Mouse (Mus musculus) megakaryocyte progenitor cell, adult 5-6 weeks (primary cell): Measurements from ENCODE around the gene Chaf1a. TPM values are rescaled to one million over a fixed set of nuclear protein-coding genes. Genes with fewer than 3 reads are reported as not detected.

Experiments
- ATAC-seq: replicated peaks from 2 replicates; pipeline ENCODE4 v1.8.0; 2016; ENCODE audit warnings: mild to moderate bottlenecking, moderate TSS enrichment, inconsistent platforms; ENCODE audit not compliant: poor library complexity
- total RNA-seq, 2 experiments: library from RNA; stranded (forward) in 1 of 2; stranded (reverse) in 1 of 2; fragments of 157-497, 149-512 nt in 1 of 2; fragments of 200-1000 nt in 1 of 2; gene quantifications; 2 replicates each; pipeline versions ENCODE4 v1.2.3 to v1.2.4; 2015 to 2017

Gene Chaf1a
- 15.5 and 16.7 TPM in 2 replicates for total RNA-seq (2015)
- total RNA-seq (2017): 32.3 and 33.9 TPM in 2 replicates

DNA sequence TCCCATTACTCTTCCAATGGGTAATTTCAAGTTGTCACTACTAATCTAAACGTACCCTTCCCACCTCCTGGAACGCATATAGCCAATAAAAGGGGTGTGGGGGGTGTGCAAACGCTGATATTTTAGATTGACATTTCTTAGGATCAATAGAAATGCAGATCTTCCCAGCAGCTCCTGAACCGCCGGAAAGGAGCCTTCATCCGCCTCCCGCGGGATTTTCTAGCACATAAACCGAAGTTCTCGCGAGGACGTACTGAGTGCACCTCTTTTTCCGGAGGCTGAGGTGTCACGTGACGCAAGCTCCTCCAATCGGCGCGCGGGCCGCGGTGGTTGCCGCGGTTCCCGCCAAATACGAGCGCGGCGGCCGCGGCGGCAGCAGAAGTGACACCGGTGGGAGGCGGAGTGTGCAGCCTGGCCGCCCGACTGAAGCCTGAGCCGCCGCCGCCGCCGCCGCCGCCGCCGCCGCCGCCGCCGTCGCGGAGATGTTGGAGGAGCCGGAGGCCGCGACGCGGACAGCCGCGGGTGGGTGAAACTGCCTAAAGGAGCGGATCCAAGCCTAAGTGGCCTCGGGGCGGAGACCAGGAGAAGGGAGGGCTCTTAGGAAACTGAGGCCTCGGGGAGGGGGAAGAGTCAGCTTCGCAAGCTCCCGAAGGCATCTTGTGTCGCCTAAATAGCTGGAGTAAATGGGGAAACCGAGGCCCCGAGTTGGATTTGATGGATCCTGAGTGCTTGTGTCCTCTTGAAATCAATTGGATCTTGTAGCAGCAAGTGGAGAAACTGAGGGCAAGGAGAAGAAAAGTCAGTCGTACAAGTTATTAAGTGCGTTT is at the start of gene Chaf1a:
Gene Chaf1a, plus strand, starts transcription at position 410 of the 827 bp plus-strand sequence.
- peak; percentile 62 for ATAC-seq

- no peak for ATAC-seq
These were observed 44.2 kb upstream of the Chaf1a start for GRCm38 (mm10) chr17:55996007-55996406.

- ATAC-seq: no peak
These were observed 40.3 kb upstream of the Chaf1a start for GRCm38 (mm10) chr17:55999794-56000499.

GRCm38 (mm10) chr17:56003000-56003399 is 37.2 kb upstream of the Chaf1a start:
- peak; percentile 70 for ATAC-seq

DNA sequence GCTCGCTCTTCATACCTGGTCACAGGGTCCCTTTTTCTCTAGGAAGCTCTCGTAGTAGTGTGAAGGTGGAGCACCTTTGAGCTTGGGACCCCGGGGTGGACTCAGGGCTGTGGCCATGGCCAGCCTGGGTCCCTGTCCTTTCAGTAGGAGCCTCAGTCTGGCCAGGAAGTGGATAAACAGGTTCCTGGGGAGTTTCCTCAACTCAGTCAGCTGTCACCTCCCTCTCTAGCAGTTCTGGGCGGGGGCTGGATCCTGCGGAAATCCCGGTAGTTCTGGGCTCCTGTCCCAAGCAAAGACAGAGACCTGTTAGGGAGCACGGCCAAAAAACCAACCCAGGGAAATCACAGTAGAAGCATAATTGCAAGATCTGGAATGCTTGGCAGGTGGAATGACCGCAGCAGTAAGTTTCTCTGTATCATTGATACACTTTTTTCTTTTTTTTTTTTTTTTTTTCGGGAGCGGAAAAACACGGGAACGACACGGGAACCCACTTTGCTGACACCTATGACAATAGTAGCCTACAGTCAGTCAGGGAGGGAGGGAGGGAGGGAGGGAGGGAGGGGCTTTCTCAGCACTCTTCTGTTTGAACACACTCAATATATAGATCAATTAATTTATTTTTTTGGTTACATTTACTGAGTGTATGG is 34.7 kb upstream of the Chaf1a start, which contains the start of the genes Stap2 and Mpnd:
Gene Stap2, minus strand, starts transcription at position 170 of the 647 bp plus-strand sequence.
Gene Mpnd, plus strand, starts transcription at position 297 of the 647 bp plus-strand sequence.
- ATAC-seq: no peak

DNA sequence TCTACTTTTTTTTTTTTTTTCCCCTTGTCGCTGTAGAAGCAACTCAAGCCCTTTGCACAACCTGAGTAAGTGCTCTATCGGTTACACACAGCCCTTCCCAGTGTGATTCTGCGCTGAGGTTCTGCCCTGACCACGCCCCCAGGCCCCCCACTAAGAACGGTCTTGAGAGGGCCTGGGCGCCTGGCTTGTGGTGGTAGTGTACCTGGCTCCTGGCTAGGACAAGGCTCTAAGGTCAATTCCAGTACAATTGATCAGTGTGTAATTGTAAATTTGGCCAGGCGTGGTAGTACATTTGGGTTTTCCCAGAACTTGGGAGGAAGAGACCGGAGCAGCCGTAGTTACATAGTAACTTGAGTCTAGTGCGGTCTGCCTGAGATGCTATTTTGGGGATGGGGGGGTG is 33.3 kb upstream of the Chaf1a start:
- no peak for ATAC-seq

- no peak for ATAC-seq
These were observed 32.5 kb upstream of the Chaf1a start for GRCm38 (mm10) chr17:56007444-56008355.

DNA sequence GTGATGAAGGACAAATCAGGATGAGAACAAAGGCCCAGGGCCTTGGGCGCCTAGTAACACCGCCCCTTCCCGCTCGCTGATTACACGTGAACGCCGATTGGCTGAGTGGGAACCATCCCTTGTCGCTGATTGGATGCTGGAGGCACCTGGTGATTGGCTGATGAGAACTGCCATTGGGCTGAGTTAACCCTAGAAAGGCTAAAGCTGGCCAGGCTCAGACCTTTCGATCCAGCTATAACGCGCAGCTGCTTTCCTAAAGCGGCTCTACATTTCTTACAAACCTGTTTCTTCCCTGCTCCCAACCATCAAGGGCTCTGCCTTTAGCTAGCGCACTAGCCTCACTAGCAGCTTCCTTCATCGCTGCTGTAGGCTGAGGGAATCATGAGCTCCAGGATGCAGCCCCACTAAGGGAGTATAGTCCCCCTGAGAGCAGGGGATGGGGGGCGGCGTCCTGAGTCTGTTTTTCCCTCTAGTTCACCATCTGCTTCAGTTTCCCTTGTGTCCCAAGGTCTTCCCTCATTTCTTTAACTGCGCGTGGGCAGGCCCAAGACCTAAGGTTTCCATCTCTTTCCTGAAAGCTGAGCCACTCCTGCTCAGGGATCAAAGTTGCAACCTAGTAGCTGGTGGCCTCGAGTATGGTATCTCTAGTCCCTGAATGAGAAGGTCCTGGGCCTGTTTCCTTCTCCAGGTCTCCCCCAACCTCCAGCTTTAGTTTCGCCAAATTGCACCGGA is 31.7 kb upstream of the Chaf1a start:
- peak; percentile 84 for ATAC-seq

DNA sequence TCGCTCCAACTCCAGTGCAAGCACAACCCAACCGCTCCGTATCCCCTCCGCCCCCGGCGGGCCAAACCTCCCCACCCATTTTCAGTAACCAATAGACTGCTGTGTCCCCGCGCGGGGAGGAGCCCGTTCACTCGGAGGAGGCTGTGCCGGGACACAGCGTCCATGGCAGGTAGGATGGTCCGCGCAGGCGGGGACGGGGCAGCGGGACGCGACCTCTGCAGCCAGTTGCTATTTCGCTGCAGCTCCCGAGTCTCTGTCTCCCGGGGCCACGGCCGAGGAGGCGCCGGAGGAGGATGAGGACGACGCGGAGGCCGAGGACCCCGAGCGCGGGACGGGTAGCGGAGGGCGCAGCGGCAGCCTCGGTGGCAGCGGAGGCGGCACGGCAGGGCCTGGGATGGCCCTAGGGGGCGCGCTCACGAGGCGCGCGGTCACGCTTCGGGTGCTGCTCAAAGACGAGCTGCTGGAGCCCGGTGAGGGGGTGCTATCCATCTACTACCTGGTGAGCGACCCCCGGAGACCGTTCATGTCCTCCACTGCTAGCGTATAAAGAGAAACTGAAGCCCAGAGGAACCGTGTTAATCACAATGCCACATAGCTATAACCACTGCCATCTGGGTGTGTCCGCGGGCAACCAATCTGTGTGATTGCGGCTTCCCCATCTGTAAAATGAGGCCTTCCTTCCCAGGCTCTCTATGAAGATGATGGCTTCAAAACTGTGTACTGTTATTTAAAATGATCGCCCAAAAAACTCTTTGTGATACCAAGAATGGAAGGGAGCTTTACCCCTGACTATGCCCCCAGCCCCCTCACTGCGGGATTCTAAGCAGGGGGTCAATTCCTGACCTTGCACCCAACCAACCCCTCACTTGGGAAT is 30.9 kb upstream of the Chaf1a start:
- peak; percentile 80 for ATAC-seq

DNA sequence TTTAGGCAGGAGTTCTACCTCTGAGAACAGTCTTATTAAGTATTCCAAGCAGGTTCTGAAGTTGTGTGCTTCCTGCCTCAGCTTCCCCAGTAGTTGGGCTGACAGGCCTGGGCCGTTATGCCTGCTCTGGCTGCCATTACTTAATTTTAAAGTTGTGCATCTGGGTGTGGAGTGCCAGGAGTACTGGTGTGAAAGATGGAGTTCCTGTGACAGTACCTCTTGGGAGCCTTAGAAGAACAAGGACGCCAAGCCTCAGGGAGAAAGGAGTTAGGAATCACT is 30.3 kb upstream of the Chaf1a start:
- ATAC-seq: no peak

- ATAC-seq: no peak
These were observed 30.0 kb upstream of the Chaf1a start for GRCm38 (mm10) chr17:56010255-56010654.

DNA sequence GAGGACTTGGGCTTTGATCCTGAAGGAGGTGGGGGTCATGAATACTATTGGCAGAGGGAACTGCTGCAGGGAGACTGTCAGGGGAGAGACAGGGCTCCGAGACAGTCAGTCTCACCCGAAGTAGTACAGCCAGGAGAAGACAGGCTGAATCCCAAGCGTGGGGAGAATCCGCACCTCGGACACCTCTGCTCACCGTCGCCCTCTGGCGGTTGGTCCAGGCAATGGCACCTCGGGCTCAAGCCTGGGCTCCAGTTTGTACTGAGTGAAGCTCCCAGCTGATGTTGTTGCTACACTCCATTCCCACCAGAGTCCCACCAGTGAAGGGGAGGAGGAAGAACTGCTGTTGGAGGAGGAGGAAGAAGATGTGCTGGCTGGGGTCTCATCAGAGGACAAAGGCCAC is 29.6 kb upstream of the Chaf1a start:
- peak; percentile 55 for ATAC-seq

DNA sequence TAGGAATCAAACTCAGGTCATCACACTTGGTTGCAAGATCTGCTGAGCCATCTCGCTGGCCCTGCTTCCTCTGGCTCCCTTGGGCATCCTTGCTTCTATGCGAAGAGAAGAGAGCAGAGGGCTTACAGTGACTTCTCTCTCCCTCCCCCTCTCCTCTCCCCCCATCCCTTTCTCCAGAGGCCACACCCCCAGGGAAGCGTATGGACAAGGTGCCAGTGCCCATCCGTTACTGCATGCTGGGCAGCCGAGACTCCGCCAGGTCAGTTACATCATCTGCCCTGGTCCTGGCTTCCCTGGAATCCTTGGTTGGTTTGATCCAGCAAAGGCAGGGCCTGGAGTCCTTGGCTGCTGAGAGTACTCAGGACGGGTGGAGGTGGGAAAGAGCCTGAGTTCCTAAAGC is 28.8 kb upstream of the Chaf1a start:
- ATAC-seq: no peak

GRCm38 (mm10) chr17:56015293-56015692 is 24.9 kb upstream of the Chaf1a start:
- no peak for ATAC-seq

GRCm38 (mm10) chr17:56016382-56016781 is 23.9 kb upstream of the Chaf1a start:
- no peak for ATAC-seq

- no peak for ATAC-seq
These were observed 23.1 kb upstream of the Chaf1a start for GRCm38 (mm10) chr17:56016793-56017785.

- ATAC-seq: no peak
These were observed 22.4 kb upstream of the Chaf1a start for GRCm38 (mm10) chr17:56017848-56018247.
